Mouse (Mus musculus): ENCODE results near the gene Tpk1. TPM values are rescaled to one million over a fixed set of nuclear protein-coding genes. Genes with fewer than 3 reads are reported as not detected.
A peak's percentile ranks its signal among the peaks of the same experiment; 100 is the strongest.

Tpk1 gene
- polyA plus RNA-seq, 1 experiment from 2014 or later = 4.9 TPM

GRCm38 (mm10) chr6:43537252-43537870, 128.7 kb downstream of the Tpk1 start:
- Histone ChIP-seq H3K4me2 (no peak overlapping the region), H3K27me3 (no peaks in the 10 kb centered on the region), H3K4me1 (no peaks in the 10 kb centered on the region), H3K4me3 (replicated peaks) (no peak overlapping the region), H3K27ac (no peak overlapping the region), H3K9me3 (no peaks in the 10 kb centered on the region), H3K36me3 (replicated peaks) (no peaks in the 10 kb centered on the region), H3K9ac (no peak overlapping the region)
- ATAC-seq (ENCODE audit: low FRiP score) = no peak
- 88% methylated on average over 2 of the region's 2 CpGs for WGBS

GRCm38 (mm10) chr6:43535459-43535858, 130.6 kb downstream of the Tpk1 start:
- no peak overlapping the region for H3K4me2 ChIP-seq
- H3K36me3 ChIP-seq (replicated peaks) = no peaks in the 10 kb centered on the region

GRCm38 (mm10) chr6:43533323-43533722, 132.8 kb downstream of the Tpk1 start:
- H3K9me3 ChIP-seq = no peaks in the 10 kb centered on the region
- H3K36me3 ChIP-seq (replicated peaks) = no peaks in the 10 kb centered on the region
- no peak overlapping the region for H3K4me3 ChIP-seq (replicated peaks)
- H3K9ac ChIP-seq = no peak overlapping the region
- no peak for ATAC-seq (ENCODE audit: low FRiP score)
- H3K27me3 ChIP-seq = no peaks in the 10 kb centered on the region
- no peak overlapping the region for H3K27ac ChIP-seq
- H3K4me1 ChIP-seq = no peaks in the 10 kb centered on the region
- no peak overlapping the region for H3K4me2 ChIP-seq

More at GRCm38 (mm10) chr6:43535459-43535858, 130.6 kb downstream of the Tpk1 start:
- H3K9ac ChIP-seq = no peak overlapping the region
- WGBS = 92% methylated on average over 2 of the region's 2 CpGs
- H3K4me3 ChIP-seq (replicated peaks) = no peak overlapping the region
- no peak overlapping the region for H3K27ac ChIP-seq
- H3K4me1 ChIP-seq = no peaks in the 10 kb centered on the region
- no peaks in the 10 kb centered on the region for H3K27me3 ChIP-seq
- ATAC-seq (ENCODE audit: low FRiP score) = no peak
- no peaks in the 10 kb centered on the region for H3K9me3 ChIP-seq

- WGBS = 88% methylated on average over 3 of the region's 3 CpGs
- no peak overlapping the region for H3K27ac ChIP-seq
- no peak for ATAC-seq (ENCODE audit: low FRiP score)
- H3K9me3 ChIP-seq = no peaks in the 10 kb centered on the region
- no peak overlapping the region for H3K4me2 ChIP-seq
- no peaks in the 10 kb centered on the region for H3K27me3 ChIP-seq
- no peaks in the 10 kb centered on the region for H3K36me3 ChIP-seq (replicated peaks)
- no peaks in the 10 kb centered on the region for H3K4me1 ChIP-seq
- no peak overlapping the region for H3K9ac ChIP-seq
- H3K4me3 ChIP-seq (replicated peaks) = no peak overlapping the region
These were observed 133.3 kb downstream of the Tpk1 start for GRCm38 (mm10) chr6:43532822-43533221.

- ATAC-seq (ENCODE audit: low FRiP score) = no peak
- Histone ChIP-seq H3K4me2 (no peak overlapping the region), H3K27ac (no peak overlapping the region), H3K9me3 (no peaks in the 10 kb centered on the region), H3K9ac (no peak overlapping the region), H3K4me3 (replicated peaks) (no peak overlapping the region), H3K27me3 (no peaks in the 10 kb centered on the region), H3K36me3 (replicated peaks) (no peaks in the 10 kb centered on the region), H3K4me1 (no peaks in the 10 kb centered on the region)
These were observed 134.1 kb downstream of the Tpk1 start for GRCm38 (mm10) chr6:43531996-43532395.

GRCm38 (mm10) chr6:43528996-43529395, 137.1 kb downstream of the Tpk1 start:
- H3K9ac ChIP-seq = no peak overlapping the region
- H3K4me2 ChIP-seq = no peak overlapping the region
- ATAC-seq (ENCODE audit: low FRiP score) = no peak
- no peak overlapping the region for H3K4me3 ChIP-seq (replicated peaks)
- no peak overlapping the region for H3K27ac ChIP-seq
- 83% methylated on average over 3 of the region's 3 CpGs for WGBS
- H3K27me3 ChIP-seq = no peaks in the 10 kb centered on the region
- H3K9me3 ChIP-seq = no peaks in the 10 kb centered on the region
- no peaks in the 10 kb centered on the region for H3K4me1 ChIP-seq
- no peaks in the 10 kb centered on the region for H3K36me3 ChIP-seq (replicated peaks)

- no peaks in the 10 kb centered on the region for H3K27me3 ChIP-seq
- no peak overlapping the region for H3K4me2 ChIP-seq
- H3K4me1 ChIP-seq = peaks cover 5% of the 10 kb centered on the region
- ATAC-seq (ENCODE audit: low FRiP score) = no peak
- H3K9ac ChIP-seq = no peak overlapping the region
- WGBS = 87% methylated on average over 2 of the region's 2 CpGs
- H3K27ac ChIP-seq = no peak overlapping the region
- no peaks in the 10 kb centered on the region for H3K36me3 ChIP-seq (replicated peaks)
- no peaks in the 10 kb centered on the region for H3K9me3 ChIP-seq
- H3K4me3 ChIP-seq (replicated peaks) = no peak overlapping the region
These were observed 141.1 kb downstream of the Tpk1 start for GRCm38 (mm10) chr6:43525028-43525427.

- Histone ChIP-seq H3K4me1 (peaks cover 5% of the 10 kb centered on the region), H3K27ac (no peak overlapping the region), H3K4me2 (no peak overlapping the region), H3K9ac (no peak overlapping the region), H3K4me3 (replicated peaks) (no peak overlapping the region), H3K9me3 (no peaks in the 10 kb centered on the region), H3K27me3 (no peaks in the 10 kb centered on the region), H3K36me3 (replicated peaks) (no peaks in the 10 kb centered on the region)
- ATAC-seq (ENCODE audit: low FRiP score) = peak; percentile 20; the same call in 1 of the 2 replicates
- 8% methylated on average over 1 of the region's 1 CpGs for WGBS
These were observed 144.0 kb downstream of the Tpk1 start for GRCm38 (mm10) chr6:43522046-43522445.

- no peak overlapping the region for H3K4me3 ChIP-seq (replicated peaks)
- 28% methylated on average over 2 of the region's 2 CpGs for whole genome bisulfite sequencing
- no peaks in the 10 kb centered on the region for H3K36me3 ChIP-seq (replicated peaks)
- no peaks in the 10 kb centered on the region for H3K9me3 ChIP-seq
- H3K27me3 ChIP-seq = no peaks in the 10 kb centered on the region
- 0 out of 2 replicates have a peak, but pooled peaks have one; percentile 9 for ATAC-seq (ENCODE audit: low FRiP score)
- H3K27ac ChIP-seq = no peak overlapping the region
- H3K9ac ChIP-seq = no peak overlapping the region
- H3K4me1 ChIP-seq = peaks cover 5% of the 10 kb centered on the region
- H3K4me2 ChIP-seq = no peak overlapping the region
These were observed 145.9 kb downstream of the Tpk1 start for GRCm38 (mm10) chr6:43520218-43520617.

- Histone ChIP-seq H3K9ac (no peak overlapping the region), H3K4me2 (no peak overlapping the region), H3K4me3 (replicated peaks) (no peak overlapping the region), H3K4me1 (peaks cover 5% of the 10 kb centered on the region), H3K9me3 (no peaks in the 10 kb centered on the region), H3K27ac (no peak overlapping the region), H3K27me3 (no peaks in the 10 kb centered on the region), H3K36me3 (replicated peaks) (no peaks in the 10 kb centered on the region)
- ATAC-seq (ENCODE audit: low FRiP score) = no peak
These were observed 147.7 kb downstream of the Tpk1 start for GRCm38 (mm10) chr6:43518378-43518777.

GRCm38 (mm10) chr6:43517316-43517655, 148.8 kb downstream of the Tpk1 start:
- H3K9ac ChIP-seq = no peak overlapping the region
- H3K4me1 ChIP-seq = peaks cover 5% of the 10 kb centered on the region
- ATAC-seq (ENCODE audit: low FRiP score) = no peak
- H3K27me3 ChIP-seq = no peaks in the 10 kb centered on the region
- H3K36me3 ChIP-seq (replicated peaks) = no peaks in the 10 kb centered on the region
- no peak overlapping the region for H3K4me3 ChIP-seq (replicated peaks)
- H3K27ac ChIP-seq = no peak overlapping the region
- WGBS = 90% methylated on average over 2 of the region's 2 CpGs
- no peak overlapping the region for H3K4me2 ChIP-seq
- no peaks in the 10 kb centered on the region for H3K9me3 ChIP-seq

- Histone ChIP-seq H3K9ac (no peak overlapping the region), H3K4me3 (replicated peaks) (no peak overlapping the region), H3K36me3 (replicated peaks) (no peaks in the 10 kb centered on the region), H3K27ac (no peak overlapping the region), H3K4me2 (no peak overlapping the region), H3K4me1 (peaks cover under 1% of the 10 kb centered on the region; the same call in 1 of the 2 replicates), H3K27me3 (no peaks in the 10 kb centered on the region), H3K9me3 (no peaks in the 10 kb centered on the region)
- 91% methylated on average over 2 of the region's 2 CpGs for WGBS
- no peak for ATAC-seq (ENCODE audit: low FRiP score)
These were observed 149.3 kb downstream of the Tpk1 start for GRCm38 (mm10) chr6:43516593-43517315.

Measured in forebrain, embryonic 12.5 days (tissue).